Mouse (Mus musculus): ENCODE results near the gene Arsb.

Arsb gene

GRCm38 (mm10) chr13:93840146-93840545, 68.7 kb downstream of the Arsb start:
- no peak for DNase-seq (ENCODE audit: low read depth, low spot score)

- no peak for DNase-seq (ENCODE audit: low read depth, low spot score)
Observed at GRCm38 (mm10) chr13:93846831-93847518, 75.5 kb downstream of the Arsb start.

GRCm38 (mm10) chr13:93847614-93848013, 76.2 kb downstream of the Arsb start:
- no peak for DNase-seq (ENCODE audit: low read depth, low spot score)

DNA sequence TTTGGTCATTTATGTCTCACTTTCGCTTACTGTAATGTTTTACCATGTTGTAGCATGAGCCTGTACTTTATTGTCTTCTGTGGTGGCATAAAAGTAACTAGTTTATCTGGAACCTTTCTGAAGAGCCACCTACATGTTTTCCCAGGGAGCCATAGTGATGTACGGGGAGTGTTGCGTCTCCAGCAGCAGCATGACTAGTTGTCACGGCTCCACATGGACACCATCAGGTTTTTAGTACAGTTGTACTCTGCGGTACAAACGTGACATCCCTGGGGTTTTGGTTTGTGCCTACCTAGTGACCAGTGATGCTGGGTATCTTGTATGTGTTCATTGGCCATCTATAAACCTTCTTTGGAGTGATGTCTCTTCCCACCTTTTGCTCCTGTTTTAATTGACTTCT, 77.2 kb downstream of the Arsb start:
- no peak for DNase-seq (ENCODE audit: low read depth, low spot score)

DNA sequence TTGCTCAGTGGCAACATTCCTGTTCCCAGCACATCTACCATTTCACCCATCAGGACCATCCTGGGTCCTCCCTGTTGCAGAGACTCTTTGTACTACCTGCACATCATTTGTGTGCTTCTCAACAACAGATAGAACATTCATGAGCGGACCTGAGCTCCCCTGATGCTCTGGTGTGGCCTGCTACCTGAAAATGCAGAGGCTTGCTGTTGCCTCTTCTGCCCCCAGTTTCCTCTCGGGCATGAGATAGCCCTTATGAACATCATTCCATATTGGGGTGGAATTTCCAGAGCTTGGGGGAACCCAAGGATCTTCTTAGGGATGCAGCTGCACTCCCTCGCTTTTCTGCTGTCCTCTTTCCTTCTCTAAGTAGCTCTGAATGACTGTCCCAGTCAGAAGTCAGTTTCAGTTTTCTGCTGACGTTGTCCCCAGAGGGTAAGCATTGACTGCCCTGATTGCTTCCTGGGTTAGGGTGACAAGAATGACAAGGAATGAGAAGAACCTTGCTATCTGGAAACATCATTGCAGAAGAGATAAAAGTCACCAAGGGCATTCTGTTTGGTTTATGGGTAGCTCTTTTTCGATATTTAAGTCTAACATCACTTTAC, 78.4 kb downstream of the Arsb start:
- DNase-seq (ENCODE audit: low read depth, low spot score) = no peak

- DNase-seq (ENCODE audit: low read depth, low spot score) = no peak
Observed at GRCm38 (mm10) chr13:93850674-93851073, 79.2 kb downstream of the Arsb start.

DNA sequence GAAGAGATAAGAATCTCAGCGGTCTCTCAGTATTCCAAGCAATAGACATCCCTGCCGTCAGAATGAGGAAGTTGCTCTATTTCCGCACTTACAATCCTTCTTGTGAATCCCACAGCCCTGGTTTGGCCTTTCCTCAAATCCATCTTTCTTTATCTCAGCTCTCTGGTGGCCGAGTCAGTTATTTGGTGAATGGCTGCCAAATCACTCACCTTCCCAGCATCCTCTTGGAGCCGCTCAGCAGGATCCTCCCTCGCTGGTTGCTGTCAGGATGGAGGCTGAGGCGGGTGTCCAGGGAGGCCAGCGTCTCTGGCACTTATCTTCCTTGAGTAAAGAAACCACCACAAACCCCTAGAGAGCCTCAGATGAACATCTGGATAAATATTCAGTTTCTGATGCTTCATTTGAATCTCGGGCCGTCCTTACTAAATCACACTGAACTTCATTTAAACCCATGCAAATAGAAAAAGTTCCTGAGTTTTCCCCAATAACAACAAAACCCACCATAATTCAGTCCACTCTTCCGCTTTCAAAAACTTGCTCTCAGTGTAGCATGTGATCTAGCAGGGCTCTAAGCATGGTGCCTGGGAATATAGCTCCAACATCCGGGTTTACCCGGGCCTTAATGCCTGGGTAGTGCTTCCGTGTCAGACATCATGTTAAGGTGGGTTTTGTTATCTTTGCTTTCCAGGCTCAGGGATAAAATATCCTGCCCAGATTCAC, 81.1 kb downstream of the Arsb start:
- DNase-seq (ENCODE audit: low read depth, low spot score) = no peak

DNA sequence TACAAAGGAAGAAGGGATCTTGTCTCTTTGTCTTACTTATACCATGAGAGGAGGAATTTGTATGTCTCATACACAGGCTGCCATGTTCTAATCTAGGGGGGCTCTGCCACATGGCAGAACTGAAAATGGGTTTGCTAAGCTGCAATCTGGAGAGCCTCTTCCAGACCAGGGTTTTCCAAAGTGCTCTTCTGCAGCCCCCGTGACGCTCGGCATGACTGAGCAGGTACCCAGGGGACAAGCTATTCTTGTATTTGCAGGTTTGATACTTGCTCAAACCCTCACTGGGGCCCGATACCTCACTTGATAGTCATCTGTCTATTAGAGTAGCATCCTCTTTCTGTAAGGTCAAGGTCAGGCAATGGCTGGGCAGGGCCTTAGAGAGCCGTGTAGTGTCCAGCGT, 82.3 kb downstream of the Arsb start:
- DNase-seq (ENCODE audit: low read depth, low spot score) = no peak

- DNase-seq (ENCODE audit: low read depth, low spot score) = no peak
Observed at GRCm38 (mm10) chr13:93854325-93854724, 82.9 kb downstream of the Arsb start.

DNA sequence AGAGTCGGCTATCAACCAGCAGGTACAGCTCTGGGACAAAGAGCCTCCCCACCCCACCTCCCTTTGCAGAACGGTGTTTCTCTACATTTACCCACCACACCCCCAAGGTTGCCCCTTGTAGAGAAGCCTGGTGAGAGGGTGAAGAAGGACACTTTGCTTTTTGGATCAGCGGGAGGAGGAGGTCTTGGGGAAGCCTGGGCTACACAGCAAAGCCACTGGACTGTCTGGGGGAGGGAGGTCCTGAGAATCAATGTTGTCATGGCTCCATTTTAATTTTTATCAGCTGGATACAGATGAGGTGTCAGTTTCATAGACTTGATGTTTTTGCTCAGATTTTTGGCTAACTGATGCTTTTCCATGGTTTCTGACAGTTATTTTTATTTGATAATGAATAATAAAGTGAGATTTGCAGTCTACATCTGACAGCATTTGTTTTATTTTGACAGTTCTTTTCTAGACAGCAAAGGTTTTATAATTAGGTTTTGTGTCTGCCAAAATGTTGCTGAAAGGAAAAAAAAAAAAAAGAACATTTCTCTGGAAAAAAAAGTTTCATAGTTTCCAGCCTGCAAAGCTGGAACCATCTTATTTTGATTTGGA, 83.6 kb downstream of the Arsb start:
- DNase-seq (ENCODE audit: low read depth, low spot score) = no peak

- peak; percentile 25 for DNase-seq (ENCODE audit: low read depth, low spot score)
Observed at GRCm38 (mm10) chr13:93855701-93856183, 84.3 kb downstream of the Arsb start.

DNA sequence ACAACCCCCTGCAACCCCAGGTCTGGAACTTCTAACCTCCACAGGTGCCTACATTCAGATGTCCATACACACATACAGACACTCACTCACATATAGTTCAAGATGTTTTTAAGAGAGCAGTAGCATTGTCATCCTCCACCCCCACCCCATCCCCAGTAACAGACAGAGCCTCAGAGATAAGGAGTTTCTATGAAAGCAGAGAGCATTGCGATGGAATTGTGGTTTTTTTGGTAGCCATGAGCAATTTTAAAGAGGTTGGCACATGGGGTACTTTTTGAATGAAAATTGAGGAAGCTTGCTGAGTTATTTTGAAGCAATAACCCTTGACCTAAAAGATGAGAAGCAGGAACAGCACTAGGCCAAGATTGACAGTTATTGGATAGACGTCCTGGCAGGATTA, 89.8 kb downstream of the Arsb start:
- DNase-seq (ENCODE audit: low read depth, low spot score) = no peak

- DNase-seq (ENCODE audit: low read depth, low spot score) = no peak
Observed at GRCm38 (mm10) chr13:93864066-93864740, 92.8 kb downstream of the Arsb start.

GRCm38 (mm10) chr13:93866638-93867037, 95.2 kb downstream of the Arsb start:
- no peak for DNase-seq (ENCODE audit: low read depth, low spot score)

DNA sequence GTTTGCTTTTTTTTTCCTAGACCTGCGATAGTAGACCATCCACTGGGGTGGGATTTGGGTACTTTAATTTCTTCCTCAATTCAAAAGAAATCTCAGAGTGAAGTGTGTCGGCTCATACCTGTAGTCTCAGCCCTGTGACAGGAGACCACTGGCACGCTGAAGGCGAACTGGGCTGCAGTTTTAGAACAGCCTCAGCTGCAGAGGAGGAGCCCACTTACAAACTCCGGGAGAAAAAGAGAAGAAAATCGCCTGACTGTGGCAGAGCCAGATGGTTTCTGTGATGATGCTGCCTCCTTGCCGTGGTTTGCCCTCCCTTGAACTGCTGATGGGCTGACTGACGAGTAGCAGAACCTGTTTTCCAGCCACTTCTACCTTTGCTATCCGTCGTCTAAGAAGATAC, 100.3 kb downstream of the Arsb start:
- DNase-seq (ENCODE audit: low read depth, low spot score) = no peak

GRCm38 (mm10) chr13:93872591-93872990, 101.2 kb downstream of the Arsb start:
- DNase-seq (ENCODE audit: low read depth, low spot score) = no peak

GRCm38 (mm10) chr13:93877924-93878323, 106.5 kb downstream of the Arsb start:
- no peak for DNase-seq (ENCODE audit: low read depth, low spot score)

DNA sequence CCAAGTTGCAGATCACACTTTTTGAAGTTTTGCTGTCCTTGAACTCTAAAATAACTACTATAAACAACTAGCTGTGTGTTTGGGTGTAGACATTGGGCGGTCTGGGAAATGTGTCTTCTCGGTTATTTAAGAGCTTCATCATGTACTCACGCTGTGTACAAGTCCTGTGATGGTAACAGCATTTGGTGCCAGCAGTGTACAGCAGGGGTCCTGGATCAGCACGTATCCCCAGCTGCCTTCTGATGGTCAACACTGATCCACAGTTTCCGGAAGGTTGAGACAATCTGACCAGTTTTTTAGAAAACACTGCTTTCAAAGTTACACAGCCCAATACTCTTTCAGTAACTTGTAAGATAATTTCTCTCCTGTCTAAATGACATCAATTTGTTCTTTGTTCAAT, 108.0 kb downstream of the Arsb start:
- no peak for DNase-seq (ENCODE audit: low read depth, low spot score)

- DNase-seq (ENCODE audit: low read depth, low spot score) = no peak
Observed at GRCm38 (mm10) chr13:93882132-93882531, 110.7 kb downstream of the Arsb start.

DNA sequence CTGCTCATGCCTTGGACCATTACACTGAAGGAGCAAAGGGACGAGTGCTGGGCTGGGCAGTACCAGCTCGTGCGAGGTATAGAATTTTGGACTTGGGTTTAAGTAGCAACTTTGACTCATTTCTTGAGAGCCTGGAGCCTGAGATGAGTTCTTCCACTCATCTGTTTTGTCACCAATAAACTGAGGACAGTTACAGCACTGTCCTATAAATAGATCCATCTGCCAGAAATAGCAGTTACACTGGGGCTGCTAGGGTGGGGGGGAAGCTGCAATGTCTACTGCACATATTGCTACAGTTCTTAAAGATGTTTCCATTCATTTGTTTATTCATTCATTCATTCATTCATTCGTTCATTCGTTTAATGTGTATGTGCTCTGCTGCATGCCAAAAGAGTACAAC, 115.6 kb downstream of the Arsb start:
- DNase-seq (ENCODE audit: low read depth, low spot score) = no peak

- no peak for DNase-seq (ENCODE audit: low read depth, low spot score)
Observed at GRCm38 (mm10) chr13:93888196-93888595, 116.8 kb downstream of the Arsb start.

DNA sequence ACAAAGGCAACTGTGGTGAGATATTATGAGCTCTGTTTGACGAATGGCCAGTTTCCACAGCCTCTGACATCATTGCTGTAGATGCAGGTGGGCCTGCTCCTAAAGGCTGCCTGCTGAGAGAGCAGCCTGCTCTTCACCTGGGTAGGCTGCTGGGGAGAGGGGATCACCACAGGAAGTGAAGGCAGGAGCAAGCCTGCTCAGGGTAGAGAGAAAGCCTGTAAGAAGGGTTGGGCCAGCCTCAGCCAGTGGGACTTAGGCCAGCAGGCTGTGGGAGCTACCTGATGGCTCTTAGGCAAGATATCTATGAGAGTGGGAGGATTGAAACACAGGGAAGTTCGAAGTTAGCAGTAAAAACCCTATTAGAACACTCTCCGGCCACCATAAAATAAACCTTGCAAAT, 117.5 kb downstream of the Arsb start:
- no peak for DNase-seq (ENCODE audit: low read depth, low spot score)

Measured in ES-CJ7 (cell line).